Mouse (Mus musculus) erythroblast, embryonic 14.5 days (primary cell): ENCODE results near the gene Gm21721. TPM values are rescaled to one million over a fixed set of nuclear protein-coding genes. Genes with fewer than 3 reads are reported as not detected.
"Not testable (repeated sequence)": the region's sequence is repeated elsewhere in the genome, so short reads cannot be mapped to it uniquely, and the experiment has no call there.

Source experiments
- H3K27me3 ChIP-seq: 2 replicates; pipeline ENCODE4 v1.6.1; 2012; ENCODE audit warnings: inconsistent platforms; ENCODE audit not compliant: control insufficient read depth
- H3K36me3 ChIP-seq: 2 replicates; pipeline ENCODE4 v1.6.1; 2012; ENCODE audit warnings: mild to moderate bottlenecking, inconsistent platforms; ENCODE audit not compliant: control insufficient read depth
- H3K4me1 ChIP-seq: 2 replicates; pipeline ENCODE4 v1.6.1; 2012; ENCODE audit warnings: inconsistent platforms; ENCODE audit not compliant: control insufficient read depth
- H3K4me3 ChIP-seq: replicated peaks from 2 replicates; pipeline ENCODE3; 2012; ENCODE audit warnings: moderate library complexity, mild to moderate bottlenecking, inconsistent platforms
- H3K9me3 ChIP-seq: 2 replicates; pipeline ENCODE4 v1.6.1; 2012; ENCODE audit warnings: low read length, inconsistent platforms, mixed read lengths; ENCODE audit not compliant: control insufficient read depth
- polyA plus RNA-seq: library from polyadenylated mRNA; stranded (reverse); fragments of >175 nt; gene quantifications from 2 replicates; pipeline ENCODE4 v1.2.3, GENCODE M21; 2012

Gene Gm21721
- polyA plus RNA-seq, result not detected in 2 replicates

GRCm38 (mm10) chrY:9202090-9202489 lies at the start of gene Gm21721:
Gm21721 (minus strand) TSS chrY:9202190.
- H3K9me3 ChIP-seq, H3K27me3 ChIP-seq, H3K4me3 ChIP-seq, H3K36me3 ChIP-seq, H3K4me1 ChIP-seq: not testable (repeated sequence)

Other genes starting within 250 kb of the Gm21721 start
- not detected in 2 replicates for gene Gm21292, start 68.3 kb downstream of the Gm21721 start, polyA plus RNA-seq
- gene Gm21812, start 145.0 kb upstream of the Gm21721 start, polyA plus RNA-seq, result not detected in 2 replicates
- gene Gm21874, start 214.0 kb upstream of the Gm21721 start, polyA plus RNA-seq, result not detected in 2 replicates